In genomic region chr13:98896013-98896412, GRCm38 (mm10) we compare ENCODE assay signal across 28 mouse cellular contexts. TPM values are rescaled to one million over a fixed set of nuclear protein-coding genes. Genes with fewer than 3 reads are reported as not detected.
DNase-seq lines count a peak whose midpoint lies in the region; ATAC-seq and TF ChIP-seq lines count a peak whose summit lies in the region.
"Had no signal": no experiment of that assay in that cellular context is flagged by ENCODE, and none has a peak within 500 bp of the region (broad histone marks: within the 10 kb centered on the region; RNA-seq: fewer than 3 reads in every experiment).

No protein-coding gene starts in this region.

- no peak for TF ChIP-seq POLR2A in MEL (IDR thresholded peaks at IDR 0.05; ENCODE audit: control insufficient read depth in 1 of 2, insufficient read depth in 1 of 2, low read depth in 1 of 2, low read length in 2 of 2, poor library complexity in 1 of 2)

- no peak overlapping the region for H3K27ac ChIP-seq in intestine, embryonic 16.5 days (ENCODE audit: low read length)
- H3K27ac ChIP-seq in intestine, embryonic 15.5 days = no peak overlapping the region
- H3K27ac ChIP-seq in MEL (ENCODE audit: control insufficient read depth, low read depth, low read length) = no peak overlapping the region
- 0 out of 2 replicates have a peak overlapping the region, but pooled peaks have one; percentile 3 for H3K27ac ChIP-seq in liver, embryonic 11.5 days (ENCODE audit: low read depth, low read length)
- H3K27ac ChIP-seq in liver, embryonic 16.5 days (ENCODE audit: low read length) = peak overlapping the region; percentile 68
- H3K27ac ChIP-seq in hindbrain, embryonic 11.5 days (ENCODE audit: low read depth, low read length) = no peak overlapping the region
- no peak overlapping the region for H3K27ac ChIP-seq in forebrain, embryonic 13.5 days
- H3K27ac ChIP-seq: embryonic facial prominence, embryonic 13.5 days; forebrain, embryonic 12.5 days; heart, adult 2 months; hindbrain, embryonic 10.5 days; hindbrain, postnatal 0 days; limb, embryonic 13.5 days; lung, embryonic 15.5 days; midbrain, embryonic 15.5 days had no signal

- H3K4me2 ChIP-seq in intestine, embryonic 16.5 days (ENCODE audit: low read depth, low read length) = no peak overlapping the region
- no peak overlapping the region for H3K4me2 ChIP-seq in intestine, embryonic 15.5 days (replicated peaks)
- peak overlapping the region; percentile 30; the same call in 1 of the 2 replicates for H3K4me2 ChIP-seq in liver, embryonic 11.5 days
- peak overlapping the region; percentile 38 for H3K4me2 ChIP-seq in liver, embryonic 16.5 days (ENCODE audit: low read depth, low read length)
- H3K4me2 ChIP-seq in hindbrain, embryonic 11.5 days (replicated peaks; ENCODE audit: low read depth, low read length) = no peak overlapping the region
- H3K4me2 ChIP-seq in forebrain, embryonic 13.5 days = no peak overlapping the region
- H3K4me2 ChIP-seq: embryonic facial prominence, embryonic 13.5 days; forebrain, embryonic 12.5 days; limb, embryonic 13.5 days; lung, embryonic 15.5 days; midbrain, embryonic 15.5 days had no signal

- peaks cover 34% of the 10 kb centered on the region for H3K79me2 ChIP-seq in MEL (ENCODE audit: control insufficient read depth, insufficient read depth, low read length, poor library complexity)

- 81% methylated on average over 4 of the region's 4 CpGs for WGBS in intestine, embryonic 16.5 days
- WGBS in intestine, embryonic 15.5 days = 77% methylated on average over 4 of the region's 4 CpGs
- 75% methylated on average over 4 of the region's 4 CpGs for WGBS in liver, embryonic 11.5 days
- 58% methylated on average over 4 of the region's 4 CpGs for WGBS in liver, embryonic 16.5 days (ENCODE audit: insufficient replicate concordance)
- WGBS in hindbrain, embryonic 11.5 days = 85% methylated on average over 4 of the region's 4 CpGs
- WGBS in forebrain, embryonic 13.5 days = 87% methylated on average over 4 of the region's 4 CpGs

- no peak overlapping the region for H3K9ac ChIP-seq in intestine, embryonic 16.5 days (ENCODE audit: low read depth, low read length)
- H3K9ac ChIP-seq in intestine, embryonic 15.5 days = no peak overlapping the region
- H3K9ac ChIP-seq in MEL (ENCODE audit: control insufficient read depth, low read depth, low read length, poor library complexity, severe bottlenecking) = no peak overlapping the region
- H3K9ac ChIP-seq in liver, embryonic 11.5 days (ENCODE audit: low read depth, low read length) = no peak overlapping the region
- H3K9ac ChIP-seq in liver, embryonic 16.5 days (ENCODE audit: low read depth, low read length) = no peak overlapping the region
- H3K9ac ChIP-seq in hindbrain, embryonic 11.5 days (ENCODE audit: low read depth, low read length) = no peak overlapping the region
- no peak overlapping the region for H3K9ac ChIP-seq in forebrain, embryonic 13.5 days
- H3K9ac ChIP-seq: embryonic facial prominence, embryonic 13.5 days; forebrain, embryonic 12.5 days; limb, embryonic 13.5 days; lung, embryonic 15.5 days; midbrain, embryonic 15.5 days had no signal

- H3K4me3 ChIP-seq in intestine, embryonic 16.5 days (ENCODE audit: low read length) = no peak overlapping the region
- no peak overlapping the region for H3K4me3 ChIP-seq in intestine, embryonic 15.5 days (replicated peaks)
- no peak overlapping the region for H3K4me3 ChIP-seq in MEL (ENCODE audit: control insufficient read depth in 1 of 2, insufficient read depth in 1 of 2, low read depth in 2 of 2, low read length in 2 of 2)
- H3K4me3 ChIP-seq in liver, embryonic 11.5 days (ENCODE audit: low read depth, low read length) = no peak overlapping the region
- H3K4me3 ChIP-seq in liver, embryonic 16.5 days (ENCODE audit: low read depth, low read length) = no peak overlapping the region
- H3K4me3 ChIP-seq in hindbrain, embryonic 11.5 days (ENCODE audit: low read depth, low read length) = no peak overlapping the region
- no peak overlapping the region for H3K4me3 ChIP-seq in forebrain, embryonic 13.5 days
- H3K4me3 ChIP-seq: embryonic facial prominence, embryonic 13.5 days; forebrain, embryonic 12.5 days; heart, adult 2 months; hindbrain, embryonic 10.5 days; limb, embryonic 13.5 days; lung, embryonic 15.5 days; midbrain, embryonic 15.5 days had no signal

- DNase-seq in MEL (ENCODE audit: low read depth, low spot score) = no peak
- no peak for DNase-seq in liver, embryonic 11.5 days (ENCODE audit: low spot score)
- DNase-seq in cerebellum, adult 9-10 months = no peak
- DNase-seq in hindbrain, embryonic 11.5 days (ENCODE audit: low spot score) = no peak
- DNase-seq: adrenal gland, postnatal 14 days; cerebellum, adult 11 months; cerebellum, postnatal 10 days; gastrocnemius, postnatal 14 days; heart, adult 2 months; heart, postnatal 14 days; kidney, adult 9 months; kidney, postnatal 10 days; layer of hippocampus, adult 9-11 months; lung, postnatal 36 days; right cerebral cortex, adult 18-20 months; right cerebral cortex, postnatal 4 days; thymus, postnatal 4 days had no signal

- H3K4me1 ChIP-seq in intestine, embryonic 16.5 days (ENCODE audit: control insufficient read depth, insufficient read depth, low read length) = peaks cover 19% of the 10 kb centered on the region
- peaks cover 7% of the 10 kb centered on the region for H3K4me1 ChIP-seq in intestine, embryonic 15.5 days (replicated peaks)
- H3K4me1 ChIP-seq in MEL (ENCODE audit: control insufficient read depth in 1 of 2, insufficient read depth in 2 of 2, low read length in 2 of 2) = peaks cover 17% of the 10 kb centered on the region in 2 experiments
- H3K4me1 ChIP-seq in liver, embryonic 11.5 days (replicated peaks; ENCODE audit: control insufficient read depth, insufficient read depth, low read length) = peaks cover 43% of the 10 kb centered on the region
- peaks cover 40% of the 10 kb centered on the region for H3K4me1 ChIP-seq in liver, embryonic 16.5 days (ENCODE audit: control insufficient read depth, low read depth, low read length)
- H3K4me1 ChIP-seq in hindbrain, embryonic 11.5 days (replicated peaks; ENCODE audit: control insufficient read depth, insufficient read depth, low read length) = peaks cover 4% of the 10 kb centered on the region; the same call in 1 of the 2 replicates
- peaks cover 44% of the 10 kb centered on the region for H3K4me1 ChIP-seq in forebrain, embryonic 13.5 days

- 0 out of 2 replicates have a peak, but pooled peaks have one; percentile 11 for ATAC-seq in intestine, embryonic 16.5 days
- ATAC-seq in intestine, embryonic 15.5 days = no peak
- ATAC-seq in liver, embryonic 11.5 days (replicated peaks; ENCODE audit: low FRiP score) = no peak
- ATAC-seq in liver, embryonic 16.5 days (ENCODE audit: low read depth) = no peak
- no peak for ATAC-seq in hindbrain, embryonic 11.5 days (ENCODE audit: low FRiP score)
- ATAC-seq in forebrain, embryonic 13.5 days = no peak
- ATAC-seq: hindbrain, postnatal 0 days; midbrain, embryonic 15.5 days had no signal

- no peak for TF ChIP-seq CTCF in MEL (IDR thresholded peaks at IDR 0.05 in 2 of 3, conservative IDR thresholded peaks at IDR 0.05 in 1 of 3; ENCODE audit: control insufficient read depth in 1 of 3, insufficient read depth in 1 of 3, low read depth in 2 of 3, low read length in 3 of 3, poor library complexity in 1 of 3, severe bottlenecking in 1 of 3)

- H3K36me3 ChIP-seq in intestine, embryonic 16.5 days (ENCODE audit: control insufficient read depth, insufficient read depth, low read length) = no peaks in the 10 kb centered on the region
- H3K36me3 ChIP-seq in intestine, embryonic 15.5 days = no peaks in the 10 kb centered on the region
- peaks cover 0 to 16% of the 10 kb centered on the region in 2 experiments; a peak in 2 of 4 replicates for H3K36me3 ChIP-seq in MEL (ENCODE audit: control insufficient read depth in 1 of 2, insufficient read depth in 2 of 2, low read length in 2 of 2)
- H3K36me3 ChIP-seq in liver, embryonic 11.5 days (ENCODE audit: control insufficient read depth, insufficient read depth, low read length) = no peaks in the 10 kb centered on the region
- H3K36me3 ChIP-seq in liver, embryonic 16.5 days (ENCODE audit: control insufficient read depth, insufficient read depth) = no peaks in the 10 kb centered on the region
- H3K36me3 ChIP-seq in hindbrain, embryonic 11.5 days (ENCODE audit: control insufficient read depth, insufficient read depth, low read length) = no peaks in the 10 kb centered on the region
- no peaks in the 10 kb centered on the region for H3K36me3 ChIP-seq in forebrain, embryonic 13.5 days (ENCODE audit: poor library complexity, severe bottlenecking)
- H3K36me3 ChIP-seq: embryonic facial prominence, embryonic 13.5 days; lung, embryonic 15.5 days; midbrain, embryonic 15.5 days had no signal

- no peak for TF ChIP-seq RAD21 in MEL (IDR thresholded peaks at IDR 0.05; ENCODE audit: low read depth, low read length)

- TF ChIP-seq EP300 in MEL (IDR thresholded peaks at IDR 0.05; ENCODE audit: low read depth in 1 of 2, low read length in 2 of 2) = no peak

- no peaks in the 10 kb centered on the region for H3K9me3 ChIP-seq in intestine, embryonic 16.5 days (ENCODE audit: control insufficient read depth, low read length)
- no peaks in the 10 kb centered on the region for H3K9me3 ChIP-seq in intestine, embryonic 15.5 days
- no peaks in the 10 kb centered on the region for H3K9me3 ChIP-seq in MEL (replicated peaks; ENCODE audit: insufficient read depth, low read length)
- H3K9me3 ChIP-seq in liver, embryonic 11.5 days (ENCODE audit: control insufficient read depth, low read length) = no peaks in the 10 kb centered on the region
- no peaks in the 10 kb centered on the region for H3K9me3 ChIP-seq in liver, embryonic 16.5 days (replicated peaks; ENCODE audit: control insufficient read depth, low read length)
- no peaks in the 10 kb centered on the region for H3K9me3 ChIP-seq in hindbrain, embryonic 11.5 days (ENCODE audit: control insufficient read depth, low read length)
- no peaks in the 10 kb centered on the region for H3K9me3 ChIP-seq in forebrain, embryonic 13.5 days (replicated peaks)
- H3K9me3 ChIP-seq: embryonic facial prominence, embryonic 13.5 days; forebrain, embryonic 12.5 days; hindbrain, embryonic 10.5 days; limb, embryonic 13.5 days; lung, embryonic 15.5 days; midbrain, embryonic 15.5 days had no signal

- H3K27me3 ChIP-seq in intestine, embryonic 16.5 days (replicated peaks; ENCODE audit: control insufficient read depth, insufficient read depth, low read length) = no peaks in the 10 kb centered on the region
- H3K27me3 ChIP-seq in intestine, embryonic 15.5 days (replicated peaks) = no peaks in the 10 kb centered on the region
- no peaks in the 10 kb centered on the region for H3K27me3 ChIP-seq in MEL (ENCODE audit: control insufficient read depth in 1 of 2, insufficient read depth in 2 of 2, low read length in 2 of 2)
- H3K27me3 ChIP-seq in liver, embryonic 11.5 days (replicated peaks; ENCODE audit: control insufficient read depth, insufficient read depth, low read length) = no peaks in the 10 kb centered on the region
- H3K27me3 ChIP-seq in liver, embryonic 16.5 days (ENCODE audit: control insufficient read depth, insufficient read depth, low read depth, low read length) = no peaks in the 10 kb centered on the region
- H3K27me3 ChIP-seq in hindbrain, embryonic 11.5 days (ENCODE audit: control insufficient read depth, insufficient read depth, low read length) = no peaks in the 10 kb centered on the region
- no peaks in the 10 kb centered on the region for H3K27me3 ChIP-seq in forebrain, embryonic 13.5 days
- H3K27me3 ChIP-seq: embryonic facial prominence, embryonic 13.5 days; forebrain, embryonic 12.5 days; limb, embryonic 13.5 days; lung, embryonic 15.5 days; midbrain, embryonic 15.5 days had no signal

RNA-seq across cellular contexts. Expression of gene Tnpo1, which starts 30.2 kb away (rescaled TPM):
- polyA plus RNA-seq in intestine, embryonic 16.5 days (2015; fragmentation: Nextera tagmentation; extraction: Ambion mirVana) = 49.7 and 50.7 TPM in 2 replicates
- polyA plus RNA-seq in intestine, embryonic 15.5 days (2015; fragmentation: Nextera tagmentation; extraction: Ambion mirVana) = 60.3 and 67.6 TPM in 2 replicates
- total RNA-seq in MEL (2012; rRNA removed) = 123 and 131 TPM in 2 replicates
- polyA plus RNA-seq in MEL (2012; ENCODE audit: insufficient read depth in 1 of 2, insufficient read length in 2 of 2, low read depth in 1 of 2, low replicate concordance in 2 of 2, missing spikeins in 1 of 2) = 10 to 100 TPM; 48.0 to 89.6 TPM
- polyA plus RNA-seq in liver, embryonic 11.5 days (2014; fragmentation: Nextera tagmentation; extraction: Ambion mirVana) = 32.2 and 34.9 TPM in 2 replicates
- polyA plus RNA-seq in liver, embryonic 16.5 days (2015; fragmentation: Nextera tagmentation; extraction: Ambion mirVana) = 18.1 and 20.9 TPM in 2 replicates
- polyA plus RNA-seq in hindbrain, embryonic 11.5 days (2014; fragmentation: Nextera tagmentation; extraction: Ambion mirVana) = 66.9 and 124 TPM in 2 replicates
- polyA plus RNA-seq in forebrain, embryonic 13.5 days (2015; fragmentation: Nextera tagmentation; extraction: Ambion mirVana) = 62.6 and 74.6 TPM in 2 replicates

Comparison
In these comparisons a context has a peak if more than half of its experiments do, and no peak if none do; other contexts are left out.
1. H3K27ac ChIP-seq: peak in liver, embryonic 11.5 days (single experiment) and liver, embryonic 16.5 days (single experiment); none in intestine, embryonic 16.5 days (single experiment), intestine, embryonic 15.5 days (single experiment), MEL (single experiment), hindbrain, embryonic 11.5 days (single experiment) and forebrain, embryonic 13.5 days (single experiment).
2. H3K4me2 ChIP-seq: peak in liver, embryonic 11.5 days (single experiment) and liver, embryonic 16.5 days (single experiment); none in intestine, embryonic 16.5 days (single experiment), intestine, embryonic 15.5 days (single experiment), hindbrain, embryonic 11.5 days (single experiment) and forebrain, embryonic 13.5 days (single experiment).